Mouse (Mus musculus) MEL (cell line): ENCODE data around the gene Cmklr1.

Experiments used
- CTCF ChIP-seq, 3 experiments: IDR thresholded peaks in 2 of 3; conservative IDR thresholded peaks in 1 of 3; 2 replicates each; pipeline ENCODE4 v1.5.1; 2011 to 2012; ENCODE audit warnings: low read length in 3 of 3, low read depth in 2 of 3, mild to moderate bottlenecking in 2 of 3, improper control_type of control experiment in 1 of 3, inconsistent platforms in 1 of 3, mixed read lengths in 1 of 3, moderate library complexity in 1 of 3; ENCODE audit not compliant: control insufficient read depth in 1 of 3, insufficient read depth in 1 of 3, poor library complexity in 1 of 3, severe bottlenecking in 1 of 3
- ELF1 ChIP-seq: IDR thresholded peaks from 2 replicates; pipeline ENCODE4 v1.6.1; 2014; ENCODE audit warnings: low read depth, mild to moderate bottlenecking, inconsistent platforms, low read length, improper control_type of control experiment, moderate library complexity
- KAT2A ChIP-seq: conservative IDR thresholded peaks from 2 replicates; pipeline ENCODE4 v1.6.1; 2012; ENCODE audit warnings: low read depth, low read length, improper control_type of control experiment, inconsistent platforms
- NELFE ChIP-seq: IDR thresholded peaks from 2 replicates; pipeline ENCODE4 v1.6.1; 2011; ENCODE audit warnings: low read depth, low read length, improper control_type of control experiment
- SIN3A ChIP-seq: IDR thresholded peaks from 2 replicates; pipeline ENCODE4 v1.6.1; 2012; ENCODE audit warnings: low read length, improper control_type of control experiment, inconsistent platforms
- TAL1 ChIP-seq: IDR thresholded peaks from 2 replicates; pipeline ENCODE4 v1.6.1; 2012; ENCODE audit warnings: mild to moderate bottlenecking, inconsistent platforms, low read length, moderate library complexity, mixed read lengths

DNA sequence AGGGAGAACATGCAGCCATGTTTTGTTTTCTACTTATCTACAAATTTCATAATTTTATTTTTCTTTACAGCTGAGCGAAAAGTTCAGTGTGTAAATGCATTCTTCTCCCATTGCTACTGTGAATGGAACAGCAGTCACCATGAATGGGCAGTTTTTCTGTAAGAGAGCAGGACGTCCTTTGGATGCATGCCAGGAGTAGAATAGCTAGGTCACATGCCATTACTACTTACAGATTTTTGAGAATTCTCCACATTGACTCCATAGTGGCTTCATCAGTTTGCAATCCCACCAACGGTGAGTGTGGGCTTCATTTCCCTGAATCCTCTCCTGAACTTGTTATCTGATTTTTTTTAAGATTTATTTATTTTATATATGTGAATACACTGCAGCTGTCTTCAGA is 19.9 kb upstream of the Cmklr1 start:
- TF ChIP-seq KAT2A (no peak), SIN3A (no peak), TAL1 (no peak), CTCF (IDR thresholded peaks at IDR 0.05 in 2 of 3, conservative IDR thresholded peaks at IDR 0.05 in 1 of 3; ENCODE audit: control insufficient read depth in 1 of 3, insufficient read depth in 1 of 3, low read depth in 2 of 3, low read length in 3 of 3, poor library complexity in 1 of 3, severe bottlenecking in 1 of 3) (no peak), ELF1 (no peak), NELFE (no peak)
